Mouse (Mus musculus) heart, postnatal 0 days (tissue): ENCODE measurements at regions not wholly inside any gene's neighbourhood (a gene's known extent, or its start where the extent isn't known, plus 50 kb on each side); places are given as distances from the start of the nearest gene placed in this dataset.

Source experiments
- CTCF ChIP-seq: IDR thresholded peaks from 2 replicates; pipeline ENCODE4 v1.5.1; 2016; ENCODE audit warnings: antibody characterized with exemption, control low read depth, low read depth
- EP300 ChIP-seq: IDR thresholded peaks from 2 replicates; pipeline ENCODE4 v1.6.1; 2016; ENCODE audit warnings: antibody characterized with exemption, low read depth

- TF ChIP-seq CTCF (no peak), EP300 (no peak)
Measured at GRCm38 (mm10) chr16:5444785-5445184, 189.0 kb upstream of the Eef2kmt start.
